8 mouse cellular contexts compared by ENCODE assay signal in genomic region chr15:89180571-89181229, GRCm38 (mm10). TPM values are rescaled to one million over a fixed set of nuclear protein-coding genes. Genes with fewer than 3 reads are reported as not detected.
A peak's percentile ranks its signal among the peaks of the same experiment; 100 is the strongest.
DNase-seq lines count a peak whose midpoint lies in the region; ATAC-seq lines count a peak whose summit lies in the region.

Gene Plxnb2, minus strand, starts transcription at chr15:89180788.

- peak; percentile 90 for ATAC-seq in hindbrain, embryonic 12.5 days (ENCODE audit: low FRiP score)

- no peaks in the 10 kb centered on the region for H3K27me3 ChIP-seq in hindbrain, embryonic 12.5 days

- peak within 1 kb of the TSS; percentile 95 for H3K9ac ChIP-seq in hindbrain, embryonic 12.5 days

- H3K36me3 ChIP-seq in hindbrain, embryonic 12.5 days: peaks cover 10% of the 10 kb centered on the region

- WGBS in hindbrain, embryonic 12.5 days: under 1% methylated on average over 65 of the region's 72 CpGs

- DNase-seq in ZHBTc4 (ENCODE audit: low read depth, low spot score): peak; percentile 94
- DNase-seq in cerebellum, postnatal 10 days: peak; percentile 87 to 93
- peak; percentile 56 for DNase-seq in frontal cortex, postnatal 25 days (ENCODE audit: low spot score in 2 of 2)
- peak; percentile 52 to 63 for DNase-seq in layer of hippocampus, postnatal 25 days (ENCODE audit: extremely low spot score in 1 of 2, low spot score in 1 of 2)
- peak; percentile 77 for DNase-seq in lung, postnatal 14 days
- peak; percentile 94 for DNase-seq in retina, postnatal 1 day
- no peak for DNase-seq in c-Kit-positive CD71-positive TER-119-positive erythroid progenitor cells, embryonic 14.5 days (ENCODE audit: low spot score)

- peak within 1 kb of the TSS; percentile 80 for H3K4me3 ChIP-seq in hindbrain, embryonic 12.5 days

- H3K27ac ChIP-seq in hindbrain, embryonic 12.5 days: peak within 1 kb of the TSS; percentile 96

- H3K4me1 ChIP-seq in hindbrain, embryonic 12.5 days: peaks cover 64% of the 10 kb centered on the region

- H3K9me3 ChIP-seq in hindbrain, embryonic 12.5 days (replicated peaks): no peaks in the 10 kb centered on the region

- peak within 1 kb of the TSS; percentile 93 for H3K4me2 ChIP-seq in hindbrain, embryonic 12.5 days (replicated peaks)

RNA-seq across cellular contexts. Expression of gene Plxnb2, which starts in this region (rescaled TPM):
- polyA plus RNA-seq in hindbrain, embryonic 12.5 days (2016; fragmentation: Nextera tagmentation; extraction: Ambion mirVana): 167 and 169 TPM in 2 replicates
- total RNA-seq in layer of hippocampus, postnatal 25 days (2021): 10 to 100 TPM; 50.0 to 56.5 TPM
